Mouse (Mus musculus) limb, embryonic 14.5 days (tissue): Measurements from ENCODE around the gene Chrnb1. TPM values are rescaled to one million over a fixed set of nuclear protein-coding genes. Genes with fewer than 3 reads are reported as not detected.

Experiments used
- ATAC-seq: fragments of 200-750 bp; cut with Nextera tagmentation; 2 replicates; pipeline ENCODE4 v1.8.0; 2017; ENCODE audit warnings: low read depth, moderate number of reproducible peaks, moderate TSS enrichment; ENCODE audit not compliant: low FRiP score
- DNase-seq: peaks from one replicate; pipeline ENCODE4 v3.0.0-alpha.2; 2015; ENCODE audit warnings: low spot score
- H3K27ac ChIP-seq: fragments of 300-500 bp; sonication (generic); replicated peaks from 2 replicates; pipeline ENCODE4 v1.5.1; 2014; ENCODE audit warnings: low read depth, mild to moderate bottlenecking, low read length, moderate library complexity, mixed read lengths
- H3K27me3 ChIP-seq: fragments of 300-500 bp; sonication (generic); 2 replicates; pipeline ENCODE4 v1.6.1; 2014; ENCODE audit warnings: low read length, mixed read lengths; ENCODE audit not compliant: control insufficient read depth, insufficient read depth
- H3K36me3 ChIP-seq: fragments of 300-500 bp; sonication (generic); 2 replicates; pipeline ENCODE4 v1.6.1; 2014; ENCODE audit warnings: mild to moderate bottlenecking, low read length, moderate library complexity, mixed read lengths; ENCODE audit not compliant: control insufficient read depth, insufficient read depth
- H3K4me1 ChIP-seq: fragments of 300-500 bp; sonication (generic); 2 replicates; pipeline ENCODE4 v1.6.1; 2014; ENCODE audit warnings: antibody characterized with exemption, low read length, mixed read lengths; ENCODE audit not compliant: control insufficient read depth, insufficient read depth
- H3K4me2 ChIP-seq: fragments of 300-500 bp; sonication (generic); replicated peaks from 2 replicates; pipeline ENCODE4 v1.6.1; 2014; ENCODE audit warnings: low read depth, mild to moderate bottlenecking, low read length, moderate library complexity; ENCODE audit not compliant: severe bottlenecking
- H3K4me3 ChIP-seq: fragments of 300-500 bp; sonication (generic); replicated peaks from 2 replicates; pipeline ENCODE4 v1.5.1; 2014; ENCODE audit warnings: low read length
- H3K9ac ChIP-seq: fragments of 300-500 bp; sonication (generic); 2 replicates; pipeline ENCODE4 v1.6.1; 2014; ENCODE audit warnings: mild to moderate bottlenecking, low read depth, low read length, moderate library complexity; ENCODE audit not compliant: severe bottlenecking
- H3K9me3 ChIP-seq: fragments of 300-500 bp; sonication (generic); 2 replicates; pipeline ENCODE4 v1.6.1; 2016; ENCODE audit warnings: low read length; ENCODE audit not compliant: control insufficient read depth
- POLR2A ChIP-seq: fragments of 200-500 bp; IDR thresholded peaks from 2 replicates; pipeline ENCODE4 v1.8.0; 2012; ENCODE audit warnings: inconsistent platforms, mild to moderate bottlenecking, moderate library complexity, borderline replicate concordance; ENCODE audit not compliant: insufficient read depth, insufficient read length; ENCODE audit errors: extremely low read depth
- WGBS: fragments of 180-500 bp; shearing (Covaris S2); extraction: QIAGEN DNeasy Blood & Tissue Kit; methylation state at CpG from one replicate; pipeline ENCODE4 v1.1.7; 2014; 5-methylcytosine and 5-hydroxymethylcytosine counted together
- polyA plus RNA-seq, 2 experiments: library from polyadenylated mRNA; depleted of rRNA in 1 of 2; stranded (reverse) in 1 of 2; unstranded in 1 of 2; fragments of >200 nt; fragmentation: Nextera tagmentation in 1 of 2; extraction: Ambion mirVana in 1 of 2; gene quantifications; 2 replicates each; pipeline versions ENCODE4 v1.2.1 to v1.2.3; 2012 to 2014

The Chrnb1 gene
- polyA plus RNA-seq, 2 experiments: 19.0 to 69.4 TPM

GRCm38 (mm10) chr11:69760160-69760900 is 35.4 kb downstream of the Chrnb1 start:
- ATAC-seq (no peak), DNase-seq (no peak)
- Histone ChIP-seq H3K27ac (peak overlapping the region; percentile 95), H3K27me3 (no peaks in the 10 kb centered on the region), H3K9me3 (no peaks in the 10 kb centered on the region), H3K4me2 (peak overlapping the region; percentile 66), H3K4me3 (peak overlapping the region; percentile 56), H3K4me1 (peaks cover 35% of the 10 kb centered on the region), H3K9ac (peak overlapping the region; percentile 65; the same call in 1 of the 2 replicates), H3K36me3 (no peaks in the 10 kb centered on the region)
- WGBS: 86% methylated on average over 14 of the region's 14 CpGs
- no peak for TF ChIP-seq POLR2A

- Histone ChIP-seq H3K36me3 (no peaks in the 10 kb centered on the region), H3K27me3 (no peaks in the 10 kb centered on the region), H3K27ac (peak overlapping the region; percentile 95), H3K4me1 (peaks cover 34% of the 10 kb centered on the region), H3K4me3 (peak overlapping the region; percentile 56), H3K9ac (peak overlapping the region; percentile 65), H3K4me2 (peak overlapping the region; percentile 66), H3K9me3 (no peaks in the 10 kb centered on the region)
- peak; percentile 63; the same call in 1 of the 2 replicates for TF ChIP-seq POLR2A
- peak; percentile 89 for ATAC-seq
- peak; percentile 95 for DNase-seq
- under 1% methylated on average over 37 of the region's 37 CpGs for WGBS
Measured at GRCm38 (mm10) chr11:69758971-69759721, 36.6 kb downstream of the Chrnb1 start.

- Histone ChIP-seq H3K36me3 (no peaks in the 10 kb centered on the region), H3K9ac (peak within 1 kb of the TSS; percentile 65), H3K4me2 (peak within 1 kb of the TSS; percentile 73), H3K27ac (peak within 1 kb of the TSS; percentile 95), H3K4me1 (peaks cover 34% of the 10 kb centered on the region), H3K9me3 (no peaks in the 10 kb centered on the region), H3K27me3 (no peaks in the 10 kb centered on the region), H3K4me3 (peak within 1 kb of the TSS; percentile 56)
- ATAC-seq (peak; percentile 96), DNase-seq (peak; percentile 97)
- WGBS: under 1% methylated on average over 33 of the region's 36 CpGs
- TF ChIP-seq POLR2A: peak; percentile 100
Measured at GRCm38 (mm10) chr11:69758478-69758970, 37.2 kb downstream of the Chrnb1 start, which contains the start of gene Polr2a. Gene Polr2a (minus strand): TSS chr11:69758637.

GRCm38 (mm10) chr11:69758090-69758456 is 37.7 kb downstream of the Chrnb1 start:
- H3K4me1 ChIP-seq: peaks cover 34% of the 10 kb centered on the region
- ATAC-seq: peak; percentile 85
- H3K4me3 ChIP-seq: peak overlapping the region; percentile 56
- peak overlapping the region; percentile 65 for H3K9ac ChIP-seq
- DNase-seq: peak; percentile 94
- H3K36me3 ChIP-seq: no peaks in the 10 kb centered on the region
- WGBS: 1% methylated on average over 26 of the region's 26 CpGs
- H3K27me3 ChIP-seq: no peaks in the 10 kb centered on the region
- H3K27ac ChIP-seq: peak overlapping the region; percentile 95
- no peaks in the 10 kb centered on the region for H3K9me3 ChIP-seq
- peak overlapping the region; percentile 73 for H3K4me2 ChIP-seq
- no peak for TF ChIP-seq POLR2A
